In genomic region chr11:49063713-49064469, GRCm38 (mm10) we compare ENCODE assay signal across 14 mouse cellular contexts. TPM values are rescaled to one million over a fixed set of nuclear protein-coding genes. Genes with fewer than 3 reads are reported as not detected.
DNase-seq lines count a peak whose midpoint lies in the region; ATAC-seq and TF ChIP-seq lines count a peak whose summit lies in the region.
"Not testable (repeated sequence)": the region's sequence is repeated elsewhere in the genome, so short reads cannot be mapped to it uniquely, and the experiment has no call there.
"Had no signal": no experiment of that assay in that cellular context is flagged by ENCODE, and none has a peak within 500 bp of the region (broad histone marks: within the 10 kb centered on the region; RNA-seq: fewer than 3 reads in every experiment).

Gene Tgtp2 (minus strand): TSS chr11:49064206.

- TF ChIP-seq CTCF in kidney, adult 2 months (conservative IDR thresholded peaks at IDR 0.05; ENCODE audit: insufficient read depth, insufficient read length, low read depth, low read length); thymus, adult 2 months (IDR thresholded peaks at IDR 0.05; ENCODE audit: borderline replicate concordance, control insufficient read depth, extremely low read depth, insufficient read depth, low read length, poor library complexity): not testable (repeated sequence)

- not testable (repeated sequence) for TF ChIP-seq POLR2A in kidney, adult 2 months (IDR thresholded peaks at IDR 0.05; ENCODE audit: low read depth, low read length); thymus, adult 2 months (IDR thresholded peaks at IDR 0.05; ENCODE audit: control insufficient read depth, extremely low read depth, insufficient read depth, low read length, poor library complexity)

- not testable (repeated sequence) for H3K36me3 ChIP-seq in kidney, adult 2 months (ENCODE audit: control insufficient read depth, insufficient read depth, low read length); thymus, adult 2 months (ENCODE audit: control insufficient read depth, insufficient read depth, low read length)

- H3K27me3 ChIP-seq in kidney, adult 2 months (replicated peaks; ENCODE audit: control insufficient read depth, insufficient read depth, low read length); thymus, adult 2 months (ENCODE audit: control insufficient read depth, insufficient read depth, low read length): not testable (repeated sequence)

- ATAC-seq in CD4-positive, CD25-positive, alpha-beta regulatory T cell, adult 4 months, result peak; percentile 32

- 54% methylated on average over 5 of the region's 5 CpGs for WGBS in kidney, adult 2 months
- 4% methylated on average over 5 of the region's 5 CpGs for WGBS in thymus, adult 2 months

- peak within 1 kb of the TSS; percentile 39 for H3K4me3 ChIP-seq in kidney, adult 2 months (ENCODE audit: insufficient read depth, low read depth, low read length)
- not testable (repeated sequence) for H3K4me3 ChIP-seq in thymus, adult 2 months (ENCODE audit: control insufficient read depth, insufficient read depth, low read length)

- H3K4me1 ChIP-seq in kidney, adult 2 months (ENCODE audit: control insufficient read depth, insufficient read depth, low read length); thymus, adult 2 months (replicated peaks; ENCODE audit: control insufficient read depth, insufficient read depth, low read length): not testable (repeated sequence)

- H3K27ac ChIP-seq in kidney, adult 2 months (ENCODE audit: insufficient read depth, low read depth, low read length), result peak within 1 kb of the TSS; percentile 64
- H3K27ac ChIP-seq in thymus, adult 2 months (ENCODE audit: control insufficient read depth, insufficient read depth, low read length), result peak within 1 kb of the TSS; percentile 86

- DNase-seq in adrenal gland, adult 2 months, result peak; percentile 8
- DNase-seq in heart, adult 11 months, result peak; percentile 92
- DNase-seq in kidney, adult 2 months, result peak; percentile 63
- peak; percentile 68 for DNase-seq in lung, postnatal 36 days
- DNase-seq in naive thymus-derived CD4-positive, alpha-beta T cell, adult 2 months (ENCODE audit: low read depth), result peak; percentile 76
- peak; percentile 40 for DNase-seq in thymus, adult 2 months

RNA-seq across cellular contexts. Expression of gene Tgtp2, which starts in this region (rescaled TPM):
- polyA plus RNA-seq in CD4-positive, CD25-positive, alpha-beta regulatory T cell, adult 4 months (2017; shearing (Covaris generic)), result 100 to 1,000 TPM; 424 to 495 TPM
- 1 to 10 TPM; 3.8 to 4.0 TPM for total RNA-seq in adrenal gland, adult 2 months (2021)
- 0.40 and 1.5 TPM in 2 replicates for polyA plus RNA-seq in adrenal gland, adult 2 months (2012; rRNA removed)
- 12.1 and 15.1 TPM in 2 replicates for polyA plus RNA-seq in kidney, adult 2 months (2012; rRNA removed)
- 26.0 and 29.1 TPM in 2 replicates for polyA plus RNA-seq in thymus, adult 2 months (2012; rRNA removed)
- total RNA-seq: ES-E14; gastrocnemius, postnatal 14 days had no signal
- polyA plus RNA-seq: embryonic facial prominence, embryonic 11.5 days; erythroblast, embryonic 14.5 days; heart, embryonic 10.5 days; hindbrain, embryonic 11.5 days; midbrain, embryonic 13.5 days had no signal

Comparison
In these comparisons a context has a peak if more than half of its experiments do, and no peak if none do; other contexts are left out.
1. RNA of gene Tgtp2 (polyA plus RNA-seq): 424 to 495 TPM in CD4-positive, CD25-positive, alpha-beta regulatory T cell, adult 4 months; 26.0 to 29.1 TPM in thymus, adult 2 months, 12.1 to 15.1 TPM in kidney, adult 2 months and 0.40 to 1.5 TPM in adrenal gland, adult 2 months; every median in the first group is over 10 times any median in the second.
2. DNase-seq: peak in every context shown above with its lines; median percentile 92 in heart, adult 11 months; 76 in naive thymus-derived CD4-positive, alpha-beta T cell, adult 2 months; 68 in lung, postnatal 36 days; 63 in kidney, adult 2 months; 40 in thymus, adult 2 months; 8 in adrenal gland, adult 2 months.